Mouse (Mus musculus) forebrain, embryonic 16.5 days (tissue): ENCODE measurements around the gene Fam129a. TPM values are rescaled to one million over a fixed set of nuclear protein-coding genes. Genes with fewer than 3 reads are reported as not detected.

ENCODE experiments used
- ATAC-seq: fragments of 200-750 bp; cut with Nextera tagmentation; 2 replicates; pipeline ENCODE4 v1.8.0; 2017; ENCODE audit warnings: mild to moderate bottlenecking, moderate library complexity
- H3K27ac ChIP-seq: fragments of 300-500 bp; sonication (generic); 2 replicates; pipeline ENCODE4 v1.5.1; 2014; ENCODE audit warnings: low read length, control low read depth
- H3K27me3 ChIP-seq: fragments of 300-500 bp; sonication (generic); replicated peaks from 2 replicates; pipeline ENCODE4 v1.6.1; 2014; ENCODE audit warnings: low read length; ENCODE audit not compliant: control insufficient read depth, insufficient read depth
- H3K36me3 ChIP-seq: fragments of 300-500 bp; sonication (generic); 2 replicates; pipeline ENCODE4 v1.6.1; 2014; ENCODE audit not compliant: control insufficient read depth, insufficient read depth
- H3K4me1 ChIP-seq: fragments of 300-500 bp; sonication (generic); replicated peaks from 2 replicates; pipeline ENCODE4 v1.6.1; 2014; ENCODE audit warnings: low read length; ENCODE audit not compliant: control insufficient read depth, insufficient read depth
- H3K4me2 ChIP-seq: fragments of 300-500 bp; sonication (generic); 2 replicates; pipeline ENCODE4 v1.6.1; 2014; ENCODE audit warnings: mild to moderate bottlenecking, low read length, control low read depth
- H3K4me3 ChIP-seq: fragments of 300-500 bp; sonication (generic); replicated peaks from 2 replicates; pipeline ENCODE4 v1.5.1; 2014; ENCODE audit warnings: mild to moderate bottlenecking, low read length, control low read depth
- H3K9ac ChIP-seq: fragments of 300-500 bp; sonication (generic); replicated peaks from 2 replicates; pipeline ENCODE4 v1.6.1; 2014; ENCODE audit warnings: low read depth, low read length, control low read depth
- H3K9me3 ChIP-seq: fragments of 300-500 bp; sonication (generic); 2 replicates; pipeline ENCODE4 v1.6.1; 2016; ENCODE audit warnings: low read length; ENCODE audit not compliant: control insufficient read depth
- WGBS: fragments of 180-500 bp; shearing (Covaris S2); extraction: QIAGEN DNeasy Blood & Tissue Kit; methylation state at CpG from one replicate; pipeline ENCODE4 v1.1.7; 2014; 5-methylcytosine and 5-hydroxymethylcytosine counted together
- polyA plus RNA-seq: library from polyadenylated mRNA; unstranded; fragments of >200 nt; fragmentation: Nextera tagmentation; extraction: Ambion mirVana; gene quantifications from 2 replicates; pipeline ENCODE4 v1.2.1, GENCODE M21; 2015

Gene Fam129a
- polyA plus RNA-seq, 1 experiment from 2014 or later: 0.68 TPM

GRCm38 (mm10) chr1:151667351-151668074 is 96.5 kb downstream of the Fam129a start:
- Histone ChIP-seq H3K27ac (no peak overlapping the region), H3K27me3 (no peaks in the 10 kb centered on the region), H3K4me1 (no peaks in the 10 kb centered on the region), H3K9me3 (no peaks in the 10 kb centered on the region), H3K4me3 (no peak overlapping the region), H3K9ac (no peak overlapping the region), H3K4me2 (no peak overlapping the region), H3K36me3 (no peaks in the 10 kb centered on the region)
- ATAC-seq: no peak
- 89% methylated on average over 10 of the region's 10 CpGs for WGBS

DNA sequence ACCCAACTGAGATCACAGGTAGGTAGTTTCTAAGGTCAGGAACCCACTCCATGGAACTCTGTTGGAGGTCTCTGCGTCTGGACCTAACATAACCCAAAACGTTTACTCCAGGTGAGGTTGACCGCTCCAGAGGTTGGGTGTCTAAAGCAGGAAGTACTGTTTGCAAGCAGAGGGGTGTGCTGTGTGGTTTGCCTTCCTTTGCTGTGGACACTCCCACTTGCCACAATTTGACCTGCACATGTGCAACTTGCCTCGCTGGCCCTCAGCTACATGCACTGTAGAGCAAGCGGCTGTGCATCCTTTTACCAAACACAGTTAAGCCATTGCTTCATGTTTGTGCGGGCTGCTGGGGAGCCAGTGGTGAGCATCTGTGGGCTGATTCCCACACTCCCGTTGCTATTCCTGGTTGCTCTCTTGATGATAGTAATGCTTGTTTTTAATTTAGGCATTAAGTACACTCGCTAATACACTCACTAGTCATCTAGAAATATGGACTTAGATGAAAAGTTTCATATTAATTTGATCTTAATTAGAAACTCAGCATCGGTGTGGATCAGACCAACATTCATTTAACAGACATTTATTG is 99.1 kb downstream of the Fam129a start:
- H3K9ac ChIP-seq: no peak overlapping the region
- H3K4me2 ChIP-seq: no peak overlapping the region
- ATAC-seq: no peak
- no peaks in the 10 kb centered on the region for H3K9me3 ChIP-seq
- no peak overlapping the region for H3K27ac ChIP-seq
- 91% methylated on average over 9 of the region's 9 CpGs for WGBS
- H3K27me3 ChIP-seq: no peaks in the 10 kb centered on the region
- H3K4me1 ChIP-seq: no peaks in the 10 kb centered on the region
- H3K4me3 ChIP-seq: no peak overlapping the region
- H3K36me3 ChIP-seq: no peaks in the 10 kb centered on the region

GRCm38 (mm10) chr1:151675684-151676083 is 104.7 kb downstream of the Fam129a start:
- Histone ChIP-seq H3K9me3 (no peaks in the 10 kb centered on the region), H3K4me1 (no peaks in the 10 kb centered on the region), H3K27me3 (no peaks in the 10 kb centered on the region), H3K9ac (no peak overlapping the region), H3K27ac (no peak overlapping the region), H3K4me2 (no peak overlapping the region), H3K36me3 (no peaks in the 10 kb centered on the region), H3K4me3 (no peak overlapping the region)
- WGBS: 74% methylated on average over 5 of the region's 5 CpGs
- ATAC-seq: no peak

- no peak for ATAC-seq
- Histone ChIP-seq H3K9me3 (no peaks in the 10 kb centered on the region), H3K4me1 (no peaks in the 10 kb centered on the region), H3K4me2 (no peak overlapping the region), H3K4me3 (no peak overlapping the region), H3K9ac (no peak overlapping the region), H3K27ac (no peak overlapping the region), H3K27me3 (no peaks in the 10 kb centered on the region), H3K36me3 (no peaks in the 10 kb centered on the region)
- 30% methylated on average over 3 of the region's 4 CpGs for WGBS
Measured at GRCm38 (mm10) chr1:151677185-151677809, 106.3 kb downstream of the Fam129a start.

DNA sequence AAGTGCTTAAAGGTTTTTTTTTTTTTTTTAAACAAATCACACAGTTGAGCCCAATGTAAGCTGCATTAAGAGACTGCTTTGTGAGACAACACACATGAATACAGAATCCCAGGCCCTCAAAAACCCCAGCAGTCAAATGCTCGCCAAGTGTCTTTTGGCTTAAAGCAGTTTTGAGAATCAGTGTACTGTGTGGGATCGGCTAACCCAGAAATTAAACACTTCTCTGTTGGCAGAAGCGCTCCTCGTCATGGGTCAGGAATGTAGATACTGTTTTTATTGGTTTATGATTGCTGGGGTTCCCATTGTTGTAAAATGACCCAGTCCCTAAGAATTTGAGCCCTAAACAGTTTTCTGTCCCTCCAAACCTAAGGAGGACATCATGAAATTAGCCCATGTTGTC is 107.0 kb downstream of the Fam129a start:
- H3K36me3 ChIP-seq: no peaks in the 10 kb centered on the region
- no peak overlapping the region for H3K4me3 ChIP-seq
- H3K27me3 ChIP-seq: no peaks in the 10 kb centered on the region
- no peaks in the 10 kb centered on the region for H3K9me3 ChIP-seq
- WGBS: 49% methylated on average over 4 of the region's 4 CpGs
- H3K9ac ChIP-seq: no peak overlapping the region
- no peak overlapping the region for H3K27ac ChIP-seq
- no peak overlapping the region for H3K4me2 ChIP-seq
- ATAC-seq: no peak
- H3K4me1 ChIP-seq: no peaks in the 10 kb centered on the region

GRCm38 (mm10) chr1:151679153-151679552 is 108.2 kb downstream of the Fam129a start:
- no peaks in the 10 kb centered on the region for H3K27me3 ChIP-seq
- H3K36me3 ChIP-seq: no peaks in the 10 kb centered on the region
- H3K9me3 ChIP-seq: no peaks in the 10 kb centered on the region
- no peak overlapping the region for H3K9ac ChIP-seq
- no peak overlapping the region for H3K4me3 ChIP-seq
- H3K4me2 ChIP-seq: no peak overlapping the region
- H3K4me1 ChIP-seq: no peaks in the 10 kb centered on the region
- ATAC-seq: no peak
- WGBS: 90% methylated on average over 7 of the region's 7 CpGs
- no peak overlapping the region for H3K27ac ChIP-seq

GRCm38 (mm10) chr1:151679883-151680613 is 109.1 kb downstream of the Fam129a start:
- H3K4me3 ChIP-seq: no peak overlapping the region
- no peaks in the 10 kb centered on the region for H3K4me1 ChIP-seq
- 80% methylated on average over 4 of the region's 4 CpGs for WGBS
- no peak overlapping the region for H3K4me2 ChIP-seq
- H3K27me3 ChIP-seq: no peaks in the 10 kb centered on the region
- H3K27ac ChIP-seq: no peak overlapping the region
- no peak for ATAC-seq
- H3K9ac ChIP-seq: no peak overlapping the region
- H3K36me3 ChIP-seq: no peaks in the 10 kb centered on the region
- H3K9me3 ChIP-seq: no peaks in the 10 kb centered on the region

DNA sequence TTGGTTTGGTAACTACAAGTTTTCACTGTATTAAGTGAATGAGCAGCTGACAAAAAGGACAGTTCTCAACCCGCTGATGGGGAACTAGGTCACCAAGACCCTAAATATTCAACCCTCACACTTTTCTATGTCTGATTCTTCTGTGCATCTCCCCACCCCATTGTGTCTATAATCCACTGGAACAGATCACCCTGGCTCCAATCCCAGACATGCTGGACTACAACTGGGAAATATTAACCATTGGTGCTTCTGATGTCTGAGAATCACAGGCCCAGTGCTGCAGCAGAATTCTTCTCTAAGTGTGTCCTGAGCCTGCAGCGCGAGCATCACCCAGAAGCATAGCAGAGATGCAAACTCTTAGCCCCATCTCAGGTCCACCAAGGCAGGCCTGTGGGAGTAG is 110.0 kb downstream of the Fam129a start:
- no peaks in the 10 kb centered on the region for H3K36me3 ChIP-seq
- no peak overlapping the region for H3K9ac ChIP-seq
- WGBS: 84% methylated on average over 3 of the region's 3 CpGs

DNA sequence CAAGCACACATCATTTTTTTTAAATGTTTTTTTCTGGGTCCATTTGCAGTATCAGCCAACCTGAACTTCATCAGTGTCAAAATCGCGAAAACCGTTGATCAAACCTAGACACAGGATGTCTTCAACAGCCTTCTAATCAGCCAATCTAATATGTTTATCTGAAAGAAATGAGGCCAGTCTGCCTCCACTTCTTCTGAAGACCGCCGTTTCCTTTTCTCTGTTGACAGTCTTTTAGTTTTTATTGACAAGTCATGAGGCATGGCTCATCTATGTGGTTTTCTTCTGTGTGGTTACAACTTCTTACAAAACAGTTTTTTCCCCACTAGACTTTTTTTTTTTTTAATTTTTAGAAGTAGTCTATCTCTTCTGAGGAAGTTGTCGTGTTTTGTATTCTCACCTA is 111.9 kb downstream of the Fam129a start:
- Histone ChIP-seq H3K9ac (no peak overlapping the region), H3K27ac (no peak overlapping the region), H3K9me3 (no peaks in the 10 kb centered on the region), H3K4me3 (no peak overlapping the region), H3K36me3 (no peaks in the 10 kb centered on the region), H3K27me3 (no peaks in the 10 kb centered on the region), H3K4me2 (no peak overlapping the region), H3K4me1 (peaks cover 7% of the 10 kb centered on the region)
- WGBS: 94% methylated on average over 6 of the region's 6 CpGs
- ATAC-seq: no peak

More for the DNA sequence above, 110.0 kb downstream of the Fam129a start:
- no peak overlapping the region for H3K4me2 ChIP-seq
- H3K4me1 ChIP-seq: peaks cover 5% of the 10 kb centered on the region
- H3K4me3 ChIP-seq: no peak overlapping the region
- H3K27me3 ChIP-seq: no peaks in the 10 kb centered on the region
- no peak overlapping the region for H3K27ac ChIP-seq
- H3K9me3 ChIP-seq: no peaks in the 10 kb centered on the region
- ATAC-seq: no peak
